Mouse (Mus musculus) adrenal gland, adult 18-20 months (tissue): ENCODE results near the gene Ssc5d. TPM values are rescaled to one million over a fixed set of nuclear protein-coding genes. Genes with fewer than 3 reads are reported as not detected.

Experiments used
- DNase-seq, 2 experiments: peaks; one replicate each; pipeline ENCODE4 v3.0.0; 2021 to 2022; ENCODE audit warnings: low spot score in 2 of 2
- total RNA-seq, 2 experiments: library from RNA; stranded (reverse); gene quantifications; 1 replicate in 1 of 2; 2 replicates in 1 of 2; pipeline ENCODE4 v1.2.3; 2021

The Ssc5d gene
- total RNA-seq, 2 experiments from 2014 or later: 2.2 to 2.5 TPM

- DNase-seq: no peak
Observed at GRCm38 (mm10) chr7:4919096-4919495, 6.5 kb upstream of the Ssc5d start.

- DNase-seq: no peak
Observed at GRCm38 (mm10) chr7:4919971-4920370, 5.6 kb upstream of the Ssc5d start.

- DNase-seq: no peak
Observed at GRCm38 (mm10) chr7:4920496-4920895, 5.1 kb upstream of the Ssc5d start.

GRCm38 (mm10) chr7:4920976-4921823, 4.4 kb upstream of the Ssc5d start:
- DNase-seq: no peak

GRCm38 (mm10) chr7:4921824-4922482, 3.6 kb upstream of the Ssc5d start, which contains the start of gene Nat14:
Gene Nat14 (plus strand): TSS chr7:4922028.
- no peak for DNase-seq

- peak; percentile 53 to 59 for DNase-seq
Observed at GRCm38 (mm10) chr7:4922508-4922907, 3.1 kb upstream of the Ssc5d start.

DNA sequence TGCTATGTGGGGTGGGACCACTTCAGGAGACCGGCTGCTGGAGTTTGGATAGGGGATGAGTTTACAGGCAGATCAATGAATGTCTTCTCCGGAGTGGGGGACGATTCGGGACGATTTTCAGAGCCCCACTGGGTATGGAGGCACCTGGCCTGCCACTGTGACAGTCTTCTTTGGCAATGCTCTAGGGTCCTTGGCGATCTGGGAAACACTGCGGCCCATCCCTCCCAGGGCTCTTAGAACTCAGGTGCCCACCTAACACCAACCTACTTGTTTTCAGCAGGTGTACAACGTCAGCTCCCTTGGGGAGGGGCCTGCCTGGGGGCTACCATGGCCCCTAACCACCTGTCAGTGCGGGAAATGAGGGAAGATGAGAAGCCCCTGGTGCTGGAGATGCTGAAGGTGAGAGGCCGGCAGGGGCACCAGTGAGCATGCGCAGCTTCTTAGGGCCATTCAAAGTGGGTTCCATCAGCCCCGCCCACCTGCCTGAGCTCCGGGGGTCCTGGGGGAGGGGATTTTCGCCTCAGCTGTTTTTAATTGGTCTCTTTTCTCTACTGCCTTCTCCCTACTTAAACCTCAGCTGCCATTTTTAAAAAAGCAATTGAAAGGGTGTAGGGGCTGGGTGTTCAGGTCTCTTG, 2.5 kb upstream of the Ssc5d start:
- DNase-seq: no peak

GRCm38 (mm10) chr7:4923586-4924364, 1.8 kb upstream of the Ssc5d start:
- DNase-seq: peak; percentile 46 to 48

DNA sequence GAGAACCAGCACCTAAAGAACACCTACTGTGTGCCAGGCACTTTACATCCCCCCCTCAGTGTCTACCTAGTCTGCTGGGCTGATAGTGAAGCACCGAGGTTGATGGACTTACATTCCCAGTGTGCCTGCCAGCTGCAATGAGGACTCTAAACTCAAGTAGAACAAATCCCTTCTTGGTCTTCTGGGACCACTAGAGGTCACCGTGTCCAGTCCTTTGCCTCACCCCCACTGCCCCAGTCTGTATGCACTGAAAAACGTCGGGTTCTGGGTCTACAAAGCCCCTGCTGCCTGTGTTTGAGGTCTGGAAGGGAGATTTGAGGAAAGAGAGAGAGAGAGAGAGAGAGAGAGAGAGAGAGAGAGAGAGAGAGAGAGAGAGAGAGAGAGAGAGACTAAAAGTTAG, 1.1 kb upstream of the Ssc5d start:
- no peak for DNase-seq

DNA sequence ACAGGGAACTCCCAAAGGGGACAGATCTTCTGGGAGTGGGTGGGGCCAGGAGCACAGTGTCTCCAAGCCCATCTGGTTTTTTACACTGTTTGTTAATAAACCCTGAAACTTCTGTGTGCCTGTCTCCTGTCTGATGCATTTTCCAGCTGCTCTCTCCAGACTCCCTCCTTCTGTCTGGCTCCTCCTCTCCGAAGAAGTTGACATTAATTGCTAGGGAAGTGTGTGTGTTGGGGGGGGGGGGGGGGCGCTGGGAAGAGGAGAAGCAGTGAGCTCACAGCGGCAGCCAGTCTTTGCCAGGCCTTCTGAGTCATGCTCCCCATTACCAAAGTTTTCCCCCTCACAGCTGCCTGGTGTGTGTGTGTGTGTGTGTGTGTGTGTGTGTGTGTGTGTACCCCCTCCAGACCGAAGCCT, 689 bp upstream of the Ssc5d start:
- DNase-seq: no peak

DNA sequence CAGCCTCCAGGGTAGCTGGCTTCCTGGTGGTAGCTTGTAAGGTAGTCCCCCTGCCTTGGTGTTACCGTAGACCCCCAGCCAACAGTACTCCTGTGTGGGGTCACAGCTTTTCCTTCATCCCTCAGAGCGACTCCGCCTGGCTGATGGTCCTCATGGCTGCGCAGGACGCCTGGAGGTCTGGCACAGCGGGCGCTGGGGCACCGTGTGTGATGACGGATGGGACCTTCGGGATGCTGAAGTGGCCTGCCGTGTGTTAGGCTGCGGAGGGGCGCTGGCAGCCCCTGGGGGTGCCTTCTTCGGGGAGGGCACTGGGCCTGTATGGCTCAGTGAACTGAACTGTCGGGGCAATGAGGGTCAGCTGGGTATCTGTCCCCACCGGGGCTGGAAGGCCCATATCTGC, 1.3 kb downstream of the Ssc5d start:
- no peak for DNase-seq

GRCm38 (mm10) chr7:4927711-4928110, 2.1 kb downstream of the Ssc5d start:
- DNase-seq: no peak

DNA sequence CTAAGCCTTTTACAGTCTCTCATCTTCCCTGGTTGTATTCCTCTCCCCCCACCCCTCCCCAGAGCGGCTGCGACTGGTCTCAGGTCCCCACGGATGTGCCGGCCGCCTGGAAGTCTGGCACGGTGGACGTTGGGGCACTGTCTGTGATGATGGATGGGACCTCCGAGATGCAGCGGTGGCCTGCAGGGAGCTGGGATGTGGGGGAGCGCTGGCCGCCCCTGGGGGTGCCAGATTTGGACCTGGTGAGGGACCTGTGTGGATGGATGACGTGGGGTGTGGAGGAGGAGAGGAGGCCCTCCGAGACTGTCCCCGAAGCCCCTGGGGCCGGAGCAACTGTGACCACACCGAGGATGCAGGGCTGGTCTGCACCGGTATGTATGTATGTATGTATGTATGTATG, 2.7 kb downstream of the Ssc5d start:
- DNase-seq: no peak

DNA sequence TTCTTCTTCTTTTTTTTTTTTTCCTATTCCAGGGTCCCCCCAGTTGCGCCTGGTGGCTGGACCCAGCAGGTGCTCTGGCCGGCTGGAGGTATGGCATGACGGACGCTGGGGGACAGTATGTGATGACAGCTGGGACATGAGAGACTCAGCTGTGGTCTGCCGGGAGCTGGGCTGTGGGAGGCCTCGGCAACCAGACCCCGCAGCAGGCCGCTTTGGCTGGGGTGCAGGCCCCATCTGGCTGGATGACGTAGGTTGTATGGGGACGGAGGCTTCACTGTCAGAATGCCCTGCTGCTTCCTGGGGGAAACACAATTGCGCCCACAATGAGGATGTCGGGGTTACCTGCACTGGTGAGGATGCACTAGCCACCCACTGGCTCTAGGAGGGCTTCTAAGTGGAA, 7.5 kb downstream of the Ssc5d start:
- DNase-seq: no peak

GRCm38 (mm10) chr7:4934160-4934914, 8.8 kb downstream of the Ssc5d start:
- no peak for DNase-seq

DNA sequence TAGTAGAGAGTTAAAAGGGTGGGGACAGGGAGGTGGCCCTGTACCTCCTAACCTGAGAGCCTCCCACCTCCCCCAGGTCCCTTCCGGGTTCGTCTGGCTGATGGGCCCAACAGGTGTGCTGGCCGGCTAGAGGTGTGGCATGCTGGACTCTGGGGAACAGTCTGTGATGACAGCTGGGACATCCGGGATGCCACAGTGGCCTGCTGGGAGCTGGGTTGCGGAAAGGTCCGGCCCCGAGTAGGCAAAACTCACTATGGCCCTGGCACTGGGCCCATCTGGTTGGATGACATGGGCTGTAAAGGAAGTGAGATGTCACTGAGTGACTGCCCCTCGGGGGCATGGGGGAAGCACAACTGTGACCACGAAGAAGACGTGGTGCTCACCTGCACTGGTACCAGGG, 11.2 kb downstream of the Ssc5d start:
- DNase-seq: no peak

DNA sequence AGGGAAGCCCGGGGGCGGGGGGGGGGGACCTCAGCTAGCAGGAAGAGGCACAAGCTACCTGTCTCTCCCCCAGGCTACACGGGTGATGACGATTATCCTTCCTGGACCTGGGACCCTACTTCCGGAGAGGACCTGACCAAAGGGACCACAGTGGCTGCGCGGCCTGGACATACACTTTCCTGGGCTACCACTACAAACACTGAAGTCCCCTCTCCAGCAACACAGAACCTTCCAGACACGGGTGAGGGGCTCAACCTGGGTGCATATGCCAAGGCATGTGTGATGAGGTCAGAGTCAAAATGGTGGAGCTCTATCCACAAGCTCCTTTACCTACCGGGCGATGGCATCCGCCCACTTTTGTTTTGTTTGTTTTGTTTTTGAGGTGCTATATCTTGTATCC, 11.8 kb downstream of the Ssc5d start:
- DNase-seq: no peak

- peak; percentile 77 to 78 for DNase-seq
Observed at GRCm38 (mm10) chr7:4938456-4938855, 12.9 kb downstream of the Ssc5d start.

DNA sequence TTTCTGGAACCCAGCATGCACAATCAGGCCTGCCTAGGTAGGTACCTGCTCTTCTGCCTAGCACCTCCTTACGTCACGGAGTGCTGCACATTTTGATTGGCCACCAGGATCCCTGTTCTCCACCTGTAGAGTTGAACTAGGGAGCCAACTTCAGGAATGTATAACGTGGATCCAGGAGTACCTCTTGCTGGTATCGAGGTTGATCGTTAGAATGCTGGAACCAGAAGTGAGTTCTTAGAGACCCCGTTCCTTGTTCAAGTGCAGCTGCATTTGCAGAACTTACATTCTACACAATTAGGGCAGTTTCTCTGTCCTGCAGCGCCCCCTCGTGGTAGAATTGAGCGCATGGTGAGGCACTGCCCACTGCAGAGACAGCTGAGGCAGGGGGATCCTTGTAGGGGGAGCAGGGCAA, 14.5 kb downstream of the Ssc5d start:
- peak; percentile 86 to 87 for DNase-seq

GRCm38 (mm10) chr7:4942673-4943072, 17.1 kb downstream of the Ssc5d start:
- no peak for DNase-seq
